ENCODE assay signal across 17 mouse cellular contexts in the genomic region with DNA sequence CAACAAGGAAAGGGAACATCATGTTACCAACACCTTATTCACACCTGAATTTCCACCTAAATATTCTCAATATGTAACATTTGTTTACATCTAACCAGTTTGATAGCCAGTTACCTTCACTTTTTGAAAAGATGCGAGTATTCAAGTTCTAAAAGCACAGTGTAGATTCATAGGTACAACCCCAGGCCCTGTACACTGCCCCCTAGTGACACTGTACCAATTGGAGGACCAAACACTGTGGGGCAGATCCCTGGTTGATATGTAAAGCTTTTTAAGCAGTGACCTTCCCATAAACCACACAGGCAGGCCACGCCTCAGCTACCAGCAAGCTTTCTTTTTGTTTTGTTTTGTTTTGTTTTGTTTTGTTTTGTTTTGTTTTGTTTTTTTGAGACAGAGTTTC. TPM values are rescaled to one million over a fixed set of nuclear protein-coding genes. Genes with fewer than 3 reads are reported as not detected.
DNase-seq lines count a peak whose midpoint lies in the region; ATAC-seq and TF ChIP-seq lines count a peak whose summit lies in the region.
"Had no signal": no experiment of that assay in that cellular context is flagged by ENCODE, and none has a peak within 500 bp of the region (broad histone marks: within the 10 kb centered on the region; RNA-seq: fewer than 3 reads in every experiment).

No protein-coding gene starts in this region.

- no peak overlapping the region for H3K4me2 ChIP-seq in CH12.LX (ENCODE audit: insufficient read depth, low read depth, poor library complexity, severe bottlenecking)
- H3K4me2 ChIP-seq in heart, embryonic 11.5 days: no peak overlapping the region
- H3K4me2 ChIP-seq in forebrain, embryonic 15.5 days (replicated peaks): no peak overlapping the region
- H3K4me2 ChIP-seq: hindbrain, embryonic 14.5 days; limb, embryonic 12.5 days had no signal

- intact Hi-C loops in left cerebral cortex, adult 2 months (cut with DNase I): no loop called here
- intact Hi-C loops in left cerebral cortex, postnatal 36 days (cut with DNase I): no loop called here

- no peaks in the 10 kb centered on the region for H3K79me2 ChIP-seq in CH12.LX (replicated peaks; ENCODE audit: control insufficient read depth, extremely low read depth, insufficient read depth, poor library complexity, severe bottlenecking)

- no peak overlapping the region for H3K9ac ChIP-seq in CH12.LX (ENCODE audit: insufficient read depth, low read depth)
- no peak overlapping the region for H3K9ac ChIP-seq in heart, embryonic 11.5 days (ENCODE audit: low read depth, low read length)
- H3K9ac ChIP-seq in forebrain, embryonic 15.5 days (replicated peaks): no peak overlapping the region
- H3K9ac ChIP-seq: hindbrain, embryonic 14.5 days; limb, embryonic 12.5 days had no signal

- H3K27me3 ChIP-seq in CH12.LX (replicated peaks): peaks cover 40% of the 10 kb centered on the region
- 0 out of 2 replicates have a peak, but pooled peaks cover 3% of the 10 kb centered on the region for H3K27me3 ChIP-seq in heart, embryonic 11.5 days (ENCODE audit: control insufficient read depth, insufficient read depth, low read length)
- H3K27me3 ChIP-seq in forebrain, embryonic 15.5 days: no peaks in the 10 kb centered on the region

- no peak overlapping the region for H3K4me3 ChIP-seq in left cerebral cortex, adult 2 months
- H3K4me3 ChIP-seq in CH12.LX (replicated peaks in 1 of 3; ENCODE audit: low read depth in 2 of 3, low read length in 2 of 3, poor library complexity in 1 of 3): no peak overlapping the region
- no peak overlapping the region for H3K4me3 ChIP-seq in bone marrow, adult 2 months (replicated peaks; ENCODE audit: control insufficient read depth, low read depth, low read length)
- H3K4me3 ChIP-seq in heart, embryonic 11.5 days (ENCODE audit: low read depth, low read length): no peak overlapping the region
- H3K4me3 ChIP-seq in forebrain, embryonic 15.5 days: no peak overlapping the region
- H3K4me3 ChIP-seq: forebrain, embryonic 10.5 days; limb, embryonic 12.5 days had no signal

- TF ChIP-seq EP300 in CH12.LX (IDR thresholded peaks at IDR 0.05; ENCODE audit: low read length): no peak

- TF ChIP-seq RAD21 in CH12.LX (IDR thresholded peaks at IDR 0.05; ENCODE audit: low read depth, low read length): no peak; the same call in 1 of the 2 replicates

- DNase-seq in left cerebral cortex, adult 2 months (ENCODE audit: extremely low spot score in 1 of 2, low spot score in 2 of 2): no peak
- DNase-seq in left cerebral cortex, postnatal 36 days (ENCODE audit: low spot score in 2 of 2): no peak
- DNase-seq in A20 (ENCODE audit: low read depth, low spot score): peak; percentile 40
- no peak for DNase-seq in CH12.LX (ENCODE audit: extremely low read depth)
- no peak for DNase-seq in gastrocnemius, adult 18-20 months (ENCODE audit: low spot score)
- DNase-seq: cerebellum, adult 18-20 months; heart, postnatal 10 days; kidney, adult 9 months; lung, adult 18-20 months; right cerebral cortex, postnatal 25 days had no signal

- no peak for ATAC-seq in heart, embryonic 11.5 days (replicated peaks; ENCODE audit: insufficient number of reproducible peaks, low FRiP score, low TSS enrichment)
- ATAC-seq in forebrain, embryonic 15.5 days (replicated peaks): no peak
- ATAC-seq: midbrain, embryonic 16.5 days had no signal

- no peak for TF ChIP-seq POLR2A in CH12.LX (IDR thresholded peaks at IDR 0.05; ENCODE audit: low read depth, low read length)
- TF ChIP-seq POLR2A in bone marrow, adult 2 months (IDR thresholded peaks at IDR 0.05; ENCODE audit: borderline replicate concordance, control insufficient read depth, low read depth, low read length): no peak

- dilution Hi-C loops in CH12.LX (cut with MboI; ENCODE audit: extremely low pct_ligation_motif_present, extremely low pct_unique_long_range_greater_than_20kb, low sequenced_read_pairs): no loop called here

- no peaks in the 10 kb centered on the region for H3K36me3 ChIP-seq in CH12.LX (replicated peaks in 1 of 2; ENCODE audit: control insufficient read depth in 1 of 2, insufficient read depth in 1 of 2, low read length in 1 of 2)
- H3K36me3 ChIP-seq in heart, embryonic 11.5 days (ENCODE audit: control insufficient read depth, insufficient read depth, low read length): no peaks in the 10 kb centered on the region
- no peaks in the 10 kb centered on the region for H3K36me3 ChIP-seq in forebrain, embryonic 15.5 days
- H3K36me3 ChIP-seq: forebrain, embryonic 10.5 days; limb, embryonic 12.5 days had no signal

- H3K27ac ChIP-seq in left cerebral cortex, adult 2 months: no peak overlapping the region
- no peak overlapping the region for H3K27ac ChIP-seq in CH12.LX (ENCODE audit: insufficient read depth, low read depth)
- no peak overlapping the region for H3K27ac ChIP-seq in bone marrow, adult 2 months (ENCODE audit: control insufficient read depth, insufficient read depth, low read depth, low read length, poor library complexity)
- no peak overlapping the region for H3K27ac ChIP-seq in heart, embryonic 11.5 days (ENCODE audit: low read depth, low read length)
- H3K27ac ChIP-seq in forebrain, embryonic 15.5 days (replicated peaks): no peak overlapping the region
- H3K27ac ChIP-seq: forebrain, embryonic 10.5 days; hindbrain, embryonic 14.5 days; limb, embryonic 12.5 days had no signal

- peak; percentile 28 for TF ChIP-seq CTCF in left cerebral cortex, adult 2 months (IDR thresholded peaks at IDR 0.05)
- TF ChIP-seq CTCF in CH12.LX (conservative IDR thresholded peaks at IDR 0.05 in 1 of 2, IDR thresholded peaks at IDR 0.05 in 1 of 2; ENCODE audit: low read depth in 2 of 2, low read length in 2 of 2): peak; percentile 10 to 60; a peak in 2 of 4 replicates
- TF ChIP-seq CTCF in bone marrow, adult 2 months (IDR thresholded peaks at IDR 0.05; ENCODE audit: control insufficient read depth, insufficient read depth, low read length): peak; percentile 14; the same call in 1 of the 2 replicates

- no peaks in the 10 kb centered on the region for H3K9me3 ChIP-seq in CH12.LX (replicated peaks; ENCODE audit: low read length)
- H3K9me3 ChIP-seq in heart, embryonic 11.5 days (replicated peaks; ENCODE audit: control insufficient read depth, low read length): no peaks in the 10 kb centered on the region
- no peaks in the 10 kb centered on the region for H3K9me3 ChIP-seq in forebrain, embryonic 15.5 days
- H3K9me3 ChIP-seq: forebrain, embryonic 10.5 days; limb, embryonic 12.5 days had no signal

- peaks cover 7% of the 10 kb centered on the region in 2 experiments for H3K4me1 ChIP-seq in CH12.LX (ENCODE audit: control insufficient read depth in 1 of 2, insufficient read depth in 2 of 2)
- H3K4me1 ChIP-seq in bone marrow, adult 2 months (ENCODE audit: control insufficient read depth, insufficient read depth, low read length): no peaks in the 10 kb centered on the region
- H3K4me1 ChIP-seq in heart, embryonic 11.5 days (ENCODE audit: control insufficient read depth, insufficient read depth, low read length): no peaks in the 10 kb centered on the region
- H3K4me1 ChIP-seq in forebrain, embryonic 15.5 days: peaks cover 74% of the 10 kb centered on the region
- H3K4me1 ChIP-seq: limb, embryonic 12.5 days had no signal

- in situ Hi-C loops in CH12.LX (cut with MboI; ENCODE audit: low pct_ligation_motif_present, low pct_unique_long_range_greater_than_20kb, low sequenced_read_pairs): no loop called here

- 59% methylated on average over 2 of the region's 2 CpGs for WGBS in bone marrow, adult 2 months
- 77% methylated on average over 2 of the region's 2 CpGs for WGBS in heart, embryonic 11.5 days (ENCODE audit: insufficient replicate concordance)
- WGBS in forebrain, embryonic 15.5 days: 86% methylated on average over 2 of the region's 2 CpGs

TF ChIP-seq in CH12.LX, 34 proteins besides CTCF, POLR2A, EP300 and RAD21:
- TF ChIP-seq POLR2AphosphoS2 (IDR thresholded peaks at IDR 0.05; ENCODE audit: low read depth, low read length) (no peak), SMC3 (IDR thresholded peaks at IDR 0.05; ENCODE audit: low read depth, low read length) (no peak), NELFE (IDR thresholded peaks at IDR 0.05; ENCODE audit: low read depth, low read length) (no peak), BHLHE40 (IDR thresholded peaks at IDR 0.05; ENCODE audit: low read depth, low read length) (no peak), NRF1 (IDR thresholded peaks at IDR 0.05; ENCODE audit: low read depth, low read length) (no peak), UBTF (IDR thresholded peaks at IDR 0.05; ENCODE audit: low read depth, low read length) (no peak), ETS1 (conservative IDR thresholded peaks at IDR 0.05; ENCODE audit: low read depth, low read length) (no peak), JUND (conservative IDR thresholded peaks at IDR 0.05; ENCODE audit: low read depth, low read length) (no peak), MEF2A (IDR thresholded peaks at IDR 0.05; ENCODE audit: borderline replicate concordance, low read depth, low read length) (no peak), MAX (IDR thresholded peaks at IDR 0.05; ENCODE audit: low read length) (no peak), MAFK (IDR thresholded peaks at IDR 0.05; ENCODE audit: insufficient replicate concordance, low read length) (no peak), ZMIZ1 (IDR thresholded peaks at IDR 0.05; ENCODE audit: low read depth, low read length) (no peak)

RNA-seq across cellular contexts. Expression of gene Slit1, which starts 57.3 kb away (rescaled TPM):
- 10 to 100 TPM; 59.0 to 60.6 TPM for total RNA-seq in left cerebral cortex, adult 2 months (2021)
- total RNA-seq in left cerebral cortex, postnatal 36 days (2021): 10 to 100 TPM; 47.8 to 59.1 TPM
- total RNA-seq in CH12.LX (2012; rRNA removed) (0.21 and 0.30 TPM in 2 replicates), CH12.LX (2014; rRNA removed) (0.05 TPM in 1 of 2 replicates, not detected in the other)
- 0.16 TPM in 1 of 2 replicates, not detected in the other for polyA plus RNA-seq in CH12.LX (2012; ENCODE audit: insufficient read length, low read depth)
- 0.50 and 2.7 TPM in 2 replicates for polyA plus RNA-seq in bone marrow, adult 2 months (2011; ENCODE audit: insufficient read depth, insufficient read length, low replicate concordance, missing spikeins)
- polyA plus RNA-seq in heart, embryonic 11.5 days (2014; fragmentation: Nextera tagmentation; extraction: Ambion mirVana): 0.11 TPM in 2 replicates
- total RNA-seq in gastrocnemius, adult 18-20 months (2021): 1 to 10 TPM in 1 of 2 experiments, under 1 TPM in 1; 0.50 to 1.2 TPM
- 17.5 and 21.0 TPM in 2 replicates for polyA plus RNA-seq in forebrain, embryonic 15.5 days (2015; fragmentation: Nextera tagmentation; extraction: Ambion mirVana)

Comparison
In these comparisons a context has a peak if more than half of its experiments do, and no peak if none do; other contexts are left out.
1. RNA of gene Slit1, which starts 57.3 kb away (total RNA-seq): 59.0 to 60.6 TPM in left cerebral cortex, adult 2 months and 47.8 to 59.1 TPM in left cerebral cortex, postnatal 36 days; 0.50 to 1.2 TPM in gastrocnemius, adult 18-20 months and 0.05 to 0.30 TPM in CH12.LX; every median in the first group is over 10 times any median in the second.
2. Peak in every context shown above with its lines, with median percentiles within 50 percentile points of each other: CTCF ChIP-seq.